Mouse (Mus musculus) spleen, postnatal 14 days (tissue): ENCODE results near the gene Aplnr.

Experiments used
- DNase-seq, 2 experiments: peaks; one replicate each; pipeline ENCODE4 v3.0.0; 2021 to 2022; ENCODE audit warnings: low spot score in 2 of 2

Gene Aplnr

DNA sequence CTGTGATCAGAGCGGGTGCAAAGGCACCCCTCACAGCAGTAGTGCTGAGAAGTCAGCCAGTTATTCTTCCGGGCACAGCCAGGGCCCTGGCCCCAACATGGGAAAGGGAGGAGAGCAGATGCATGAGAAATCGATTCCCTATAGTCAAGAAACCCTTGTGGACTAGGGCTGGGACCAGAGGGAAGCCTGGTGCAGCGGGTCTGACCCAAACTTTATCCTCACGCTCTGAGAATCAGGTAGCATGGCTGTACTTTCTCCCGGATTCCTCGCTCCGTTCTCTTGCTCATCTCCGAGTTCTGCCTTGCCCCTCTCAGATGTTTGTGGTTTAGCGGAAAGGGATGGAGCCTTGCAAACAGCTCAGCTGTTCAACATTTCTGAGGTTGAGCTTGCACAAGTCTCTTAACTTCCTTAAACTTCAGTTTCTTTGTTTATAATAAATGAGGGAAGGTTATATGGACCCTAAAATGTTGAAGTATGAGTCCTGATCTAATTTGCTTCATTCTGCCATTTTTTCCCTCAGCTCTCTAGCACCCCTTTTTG, 1.6 kb downstream of the Aplnr start:
- DNase-seq = no peak

DNA sequence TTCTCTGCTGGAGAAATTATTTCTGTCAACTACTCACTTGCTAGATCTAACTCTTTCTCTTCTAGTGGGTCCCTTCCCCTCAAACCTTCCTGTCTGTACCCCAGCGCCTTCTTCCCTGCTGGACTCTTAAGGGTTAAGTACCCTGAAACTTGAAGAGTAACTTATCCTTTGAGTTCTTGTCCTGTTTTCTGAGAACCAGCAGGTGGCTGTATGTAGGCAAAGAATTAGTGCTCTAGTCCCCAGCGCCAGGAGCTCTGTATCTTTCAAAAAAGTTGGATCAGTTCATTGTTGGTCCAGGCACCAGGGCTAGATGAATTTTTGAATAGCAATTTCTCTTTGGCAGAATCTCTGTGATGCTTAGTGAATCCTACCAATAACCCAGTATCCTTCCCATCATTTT, 2.1 kb downstream of the Aplnr start:
- DNase-seq = no peak

DNA sequence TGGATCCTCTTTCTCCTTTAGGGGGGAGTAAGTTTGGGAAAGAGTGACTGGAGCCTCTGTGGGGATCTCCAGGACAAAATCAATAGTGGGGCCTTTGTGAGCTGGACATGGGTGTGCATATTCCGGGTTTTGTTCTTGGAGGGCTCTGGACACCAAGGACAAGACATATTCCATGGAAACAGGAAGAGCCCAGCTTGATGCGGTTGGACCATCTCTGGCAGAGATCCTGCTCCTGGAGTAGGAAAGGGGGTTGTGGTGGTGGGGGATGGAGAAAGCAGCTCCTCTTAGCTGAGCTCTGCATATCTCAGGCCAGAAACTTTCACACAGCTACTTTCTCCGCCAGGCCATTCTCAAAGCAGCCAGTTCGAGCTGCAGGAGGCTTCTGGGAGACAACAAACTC, 3.4 kb downstream of the Aplnr start:
- DNase-seq = no peak

DNA sequence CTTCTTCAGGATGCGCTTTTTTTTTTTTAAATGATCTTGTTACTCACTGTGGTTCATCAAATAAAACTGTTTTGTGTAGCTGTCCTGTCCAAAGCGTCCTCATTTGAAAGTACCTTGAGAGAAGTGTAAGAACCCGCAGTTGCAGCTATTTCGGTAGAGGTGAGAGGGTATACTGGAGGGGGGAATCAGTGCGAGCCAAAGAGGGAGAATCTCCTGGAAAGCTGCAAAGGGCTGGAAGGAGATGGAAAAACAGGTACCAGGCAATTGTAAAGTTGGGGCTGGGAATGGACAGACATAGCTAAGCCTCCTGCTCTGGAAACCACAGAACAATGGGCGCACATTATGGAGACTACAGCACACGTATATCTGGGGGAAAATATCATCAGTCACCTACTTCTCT, 3.8 kb downstream of the Aplnr start:
- DNase-seq = no peak

DNA sequence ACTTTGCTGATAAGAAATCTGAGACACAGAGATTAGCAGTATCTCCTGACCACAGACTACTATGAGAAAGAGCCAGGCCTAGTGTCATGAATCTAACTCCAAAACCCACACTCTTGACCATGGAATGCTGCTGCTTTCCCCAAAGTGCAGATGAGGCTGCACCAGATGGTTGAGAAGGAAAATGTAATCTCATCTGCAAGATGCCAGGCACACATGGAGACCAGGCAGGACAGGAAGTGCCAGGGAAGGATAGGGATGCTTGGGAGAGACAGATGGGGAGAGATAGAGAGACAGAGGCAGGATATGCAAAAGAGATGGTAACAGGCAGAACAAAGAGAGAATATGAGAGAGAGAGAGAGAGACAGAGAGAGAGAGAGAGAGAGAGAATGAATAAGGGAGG, 4.8 kb downstream of the Aplnr start:
- no peak for DNase-seq

DNA sequence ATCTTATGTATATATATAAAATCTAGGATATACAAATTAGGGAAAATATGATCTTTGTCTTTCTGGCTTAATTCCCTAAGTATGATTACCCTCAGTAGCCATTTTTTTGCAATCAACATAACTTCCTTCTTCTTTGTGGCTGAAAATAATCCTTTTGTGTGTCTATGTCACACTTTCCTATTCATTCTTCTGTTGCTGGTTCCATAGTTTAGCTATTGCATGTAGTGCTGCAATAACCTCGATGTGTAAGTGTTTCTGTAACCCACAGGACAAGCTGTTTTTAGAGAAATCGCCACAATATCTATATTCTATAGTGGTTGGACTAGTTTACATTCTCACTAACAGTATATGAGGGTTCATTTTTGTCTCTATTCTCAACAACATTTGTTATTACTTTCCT, 8.9 kb downstream of the Aplnr start:
- DNase-seq = no peak

DNA sequence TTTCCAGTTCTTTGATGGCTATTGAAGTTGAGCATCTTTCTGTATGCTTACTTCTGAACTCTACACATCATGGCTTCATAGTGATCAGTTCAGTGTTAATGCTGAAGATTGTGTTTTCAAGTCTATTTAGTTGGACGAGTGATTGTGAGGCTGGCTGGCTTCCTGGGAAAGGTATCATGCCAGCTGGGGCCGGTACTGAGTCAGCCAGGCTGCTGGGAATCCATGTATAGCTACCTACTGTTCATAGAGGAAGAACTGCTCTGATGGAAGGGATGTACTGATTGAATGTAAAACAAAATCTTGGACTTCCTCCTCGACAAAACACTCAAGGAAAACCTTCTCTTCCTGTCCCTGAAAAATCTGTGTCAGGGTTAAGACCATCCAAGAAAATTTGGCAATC, 9.3 kb downstream of the Aplnr start:
- DNase-seq = no peak

DNA sequence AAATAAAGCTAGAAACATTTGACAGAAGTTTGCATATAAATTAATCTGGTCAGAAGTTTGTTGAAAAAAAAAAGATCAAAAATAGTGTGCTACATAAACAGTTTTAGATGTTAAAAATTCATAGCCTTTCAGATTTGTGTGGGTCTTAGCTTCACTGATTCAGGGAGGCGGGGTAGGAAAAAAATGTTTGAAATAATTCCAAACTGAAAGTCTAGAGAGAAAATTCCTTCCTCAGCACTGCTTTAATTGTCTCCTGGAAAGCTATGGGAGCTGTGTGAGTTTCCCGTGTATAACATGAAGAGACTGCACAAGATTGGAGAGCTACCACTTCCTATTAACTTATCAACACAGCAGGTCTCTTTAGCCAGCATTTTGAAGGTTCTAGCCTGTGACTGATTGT, 11.5 kb downstream of the Aplnr start:
- no peak for DNase-seq

DNA sequence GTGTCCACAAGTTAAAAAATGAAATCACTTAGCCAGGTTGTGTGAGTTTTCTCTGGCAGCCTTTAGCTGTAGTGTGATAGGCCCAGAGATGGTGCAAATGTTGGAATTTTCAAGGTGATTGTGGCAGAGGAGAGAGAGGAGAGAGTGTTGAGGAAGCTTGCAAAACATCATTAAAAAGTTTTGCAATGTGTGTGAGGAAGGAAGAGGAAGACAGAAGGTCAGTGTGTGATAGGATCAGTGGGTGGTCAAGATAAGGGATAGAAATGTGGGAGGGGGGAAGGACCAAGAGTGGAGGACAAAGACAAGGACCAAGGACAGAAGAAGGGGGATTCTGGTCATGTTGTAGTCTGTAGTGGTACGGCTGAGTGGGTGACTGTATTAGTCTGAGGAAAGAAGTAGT, 14.3 kb downstream of the Aplnr start:
- no peak for DNase-seq

DNA sequence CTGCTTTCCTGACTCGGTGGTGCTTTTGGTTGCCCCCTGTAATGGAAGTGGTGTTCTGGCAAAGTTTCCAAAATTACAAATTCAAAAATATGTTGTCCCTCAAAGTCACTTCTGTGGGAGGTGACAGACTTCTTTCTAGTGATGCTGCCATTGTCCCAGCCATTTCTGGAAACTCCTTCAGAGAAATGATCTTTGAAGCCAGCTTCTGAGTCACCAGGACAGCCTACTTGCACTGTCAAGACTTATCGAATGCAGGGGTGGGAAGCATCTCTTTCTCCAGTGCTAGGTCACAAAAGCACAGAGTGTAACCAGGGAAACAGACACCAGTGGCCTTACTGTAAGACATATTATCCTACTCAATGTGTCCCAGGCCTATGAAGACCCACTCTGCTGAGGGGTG, 15.2 kb downstream of the Aplnr start:
- no peak for DNase-seq

DNA sequence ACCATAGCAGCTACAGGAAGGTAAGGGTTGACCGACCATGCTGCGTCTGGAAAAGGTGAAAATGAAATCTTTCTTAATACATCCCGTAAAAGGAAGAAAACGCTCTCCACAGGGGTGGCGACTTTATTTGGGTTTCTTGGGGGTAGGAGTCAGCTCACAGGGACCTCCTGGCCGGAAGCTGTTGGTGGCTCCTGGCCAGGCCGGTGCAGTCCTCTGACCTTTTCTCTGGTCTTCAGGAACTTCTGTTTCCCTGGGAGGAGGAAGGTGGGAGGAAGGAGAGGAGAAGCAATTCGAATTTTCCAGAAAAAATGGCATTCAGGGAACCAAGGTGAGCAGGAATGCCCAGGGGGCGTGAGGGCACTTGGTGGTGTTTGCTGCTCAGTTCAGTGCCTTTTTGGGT, 19.3 kb downstream of the Aplnr start:
- no peak for DNase-seq

DNA sequence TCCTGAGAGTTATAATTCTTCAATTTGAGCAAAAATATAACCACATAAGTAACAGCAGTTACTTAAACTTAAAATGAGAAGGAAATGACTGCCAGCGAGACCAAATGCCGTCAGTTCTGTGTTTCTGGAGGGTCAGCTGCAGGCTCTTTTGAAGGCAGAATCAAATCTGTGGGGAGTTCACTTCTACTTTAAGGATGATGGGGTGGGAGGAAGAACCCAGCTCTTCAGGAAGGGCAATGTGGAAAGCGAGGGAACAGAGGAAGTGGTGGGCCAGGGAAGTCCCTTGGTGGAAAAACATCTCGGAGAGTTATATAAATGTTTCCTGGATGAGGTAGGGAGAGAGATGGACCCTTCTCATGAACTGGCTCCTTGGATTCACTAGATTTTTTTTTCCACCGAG, 20.1 kb downstream of the Aplnr start:
- no peak for DNase-seq

DNA sequence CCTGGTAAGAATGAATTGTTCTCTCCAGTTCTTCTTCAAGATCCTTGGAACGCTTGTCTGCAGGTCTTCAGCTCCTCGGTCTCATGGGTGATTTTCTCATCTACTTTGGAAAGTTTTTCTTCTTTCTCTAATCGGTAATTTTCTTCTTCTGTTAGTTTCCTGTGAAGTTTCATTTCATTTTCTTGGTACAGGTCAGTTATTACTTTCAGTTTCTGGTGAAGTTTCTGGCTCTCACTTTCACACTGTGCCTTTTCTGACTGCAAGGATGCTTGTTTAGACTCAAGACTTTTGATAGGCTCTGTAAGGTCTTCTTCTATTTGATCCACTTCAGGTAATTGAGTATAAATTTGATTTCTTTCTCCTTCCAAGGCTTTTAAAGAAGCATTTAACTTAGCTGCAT, 21.4 kb downstream of the Aplnr start:
- DNase-seq = no peak

DNA sequence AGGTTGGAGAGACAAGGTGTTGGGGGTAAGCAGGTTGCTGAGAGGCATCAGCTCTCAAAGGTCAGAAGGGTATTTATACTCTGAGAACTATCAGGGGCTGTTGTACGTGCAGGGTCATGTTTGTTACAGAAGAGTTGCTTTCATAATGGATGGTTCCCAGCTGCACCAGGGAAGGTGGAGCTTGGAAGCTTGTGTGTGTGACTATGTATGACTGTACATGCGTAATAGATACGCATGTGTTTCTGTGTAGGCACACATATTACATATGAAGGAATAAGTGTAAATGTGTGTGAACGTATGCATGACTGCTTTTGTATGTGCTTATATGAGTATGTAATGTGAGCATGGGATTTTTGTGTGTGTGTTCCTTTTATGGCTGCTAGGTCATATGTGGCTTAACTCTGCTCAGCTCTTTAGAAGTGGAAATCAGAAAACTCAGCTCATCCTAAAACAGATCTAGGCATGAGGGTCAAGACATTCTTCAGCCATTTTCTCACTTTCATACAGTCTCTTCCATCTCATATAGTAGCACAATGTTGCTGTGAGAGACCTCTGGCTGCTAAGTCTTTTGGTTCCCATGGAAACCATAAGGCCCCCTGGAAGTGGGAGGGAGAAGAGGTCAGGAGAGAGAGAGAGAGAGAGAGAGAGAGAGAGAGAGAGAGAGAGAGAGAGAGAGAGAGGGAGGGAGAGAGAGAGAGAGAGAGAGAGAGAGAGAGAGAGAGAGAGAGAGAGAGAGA, 25.0 kb downstream of the Aplnr start:
- no peak for DNase-seq

DNA sequence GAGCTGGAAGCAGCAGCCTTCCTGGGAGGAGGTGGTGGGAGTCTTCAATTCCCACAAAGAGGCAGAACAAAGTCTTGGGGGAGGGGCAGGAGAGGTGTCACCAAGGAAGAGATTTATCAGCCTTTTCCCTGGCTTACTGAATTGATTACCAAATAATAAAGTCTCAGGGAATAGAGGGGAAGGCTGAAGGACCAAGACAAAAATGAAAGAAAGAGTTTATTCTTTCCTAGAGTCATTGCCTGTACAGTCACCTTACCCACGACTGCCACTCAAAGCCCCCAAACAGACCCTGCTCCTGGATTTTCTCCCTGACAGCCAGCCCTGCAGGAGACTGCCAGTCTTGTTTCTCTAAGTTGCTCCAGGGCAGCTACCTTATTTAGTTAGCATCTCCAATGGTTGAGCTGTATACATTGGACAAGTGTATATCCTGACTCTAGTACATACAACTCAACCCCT, 25.6 kb downstream of the Aplnr start:
- DNase-seq = no peak

DNA sequence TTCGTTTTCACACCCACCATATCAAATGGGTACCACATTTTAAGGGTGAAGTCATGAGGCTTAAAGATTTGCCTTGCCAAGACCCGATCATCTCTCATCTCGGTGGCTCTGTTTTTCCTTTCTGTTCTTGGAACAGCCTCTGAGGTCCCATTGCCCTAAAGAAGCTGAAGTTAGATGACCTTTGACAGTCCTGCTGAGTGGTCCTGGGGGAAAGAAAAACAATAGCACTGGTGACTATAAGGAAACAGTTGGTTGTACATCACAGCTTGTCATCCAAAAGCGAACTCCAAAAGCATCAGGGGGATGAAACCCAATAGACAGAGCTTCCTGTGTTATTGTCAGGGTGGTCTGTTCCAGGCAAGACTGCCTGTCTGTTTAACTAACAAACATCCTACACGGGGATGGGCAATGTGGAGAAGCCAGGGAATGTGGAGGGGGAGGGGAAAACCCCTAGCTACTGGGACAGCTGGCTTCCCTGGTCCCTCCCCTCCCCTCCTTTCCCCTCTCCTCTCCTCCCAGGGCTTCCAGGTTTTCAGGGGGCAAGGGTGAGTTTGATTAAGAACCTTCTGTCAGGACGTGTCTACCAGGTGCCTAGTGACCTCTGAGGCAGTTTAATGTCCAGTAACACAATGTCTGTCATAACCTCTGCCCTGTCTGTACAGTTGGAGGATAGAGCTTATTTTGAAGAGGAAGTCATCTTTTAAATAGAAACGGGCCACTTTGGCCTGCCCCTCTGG, 27.5 kb downstream of the Aplnr start:
- DNase-seq = no peak

DNA sequence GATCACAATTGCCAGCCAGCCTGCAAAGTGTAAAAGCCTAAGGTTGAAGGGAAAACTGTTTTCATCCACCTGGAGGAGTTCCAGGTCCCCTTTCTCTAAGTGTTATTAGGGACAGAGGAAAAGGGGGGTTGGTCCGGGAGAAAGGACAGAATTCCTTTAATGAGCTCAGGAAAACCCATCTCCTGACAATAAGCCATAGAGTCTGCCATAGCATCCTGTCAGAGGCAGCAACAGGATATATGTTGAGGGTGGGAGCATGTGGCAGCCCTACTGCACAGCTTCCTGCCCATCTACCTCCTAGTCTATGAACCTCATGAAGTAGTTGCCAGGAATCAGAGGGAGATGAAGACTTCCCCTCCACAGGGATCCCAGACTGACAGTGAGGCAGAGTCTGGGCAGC, 31.6 kb downstream of the Aplnr start:
- no peak for DNase-seq

DNA sequence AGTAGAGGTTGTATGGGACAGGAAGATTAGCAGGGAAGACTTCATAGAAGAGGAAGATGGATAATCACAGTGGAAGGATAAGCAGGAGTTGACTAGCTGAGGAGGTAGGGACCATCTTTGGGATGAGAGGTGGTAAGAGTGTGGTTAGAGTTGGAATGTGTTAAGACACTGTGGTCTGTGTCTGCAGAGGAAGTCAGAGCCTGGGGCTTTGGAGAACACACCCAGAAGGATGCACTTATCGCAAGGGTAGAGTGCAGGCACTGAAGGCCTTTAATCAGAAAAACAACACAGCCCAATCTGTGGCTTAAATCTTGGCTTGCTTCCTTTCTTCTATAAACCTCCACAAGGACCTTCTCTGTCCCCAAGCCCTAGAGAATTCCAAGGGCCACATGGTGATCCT, 32.3 kb downstream of the Aplnr start:
- no peak for DNase-seq

DNA sequence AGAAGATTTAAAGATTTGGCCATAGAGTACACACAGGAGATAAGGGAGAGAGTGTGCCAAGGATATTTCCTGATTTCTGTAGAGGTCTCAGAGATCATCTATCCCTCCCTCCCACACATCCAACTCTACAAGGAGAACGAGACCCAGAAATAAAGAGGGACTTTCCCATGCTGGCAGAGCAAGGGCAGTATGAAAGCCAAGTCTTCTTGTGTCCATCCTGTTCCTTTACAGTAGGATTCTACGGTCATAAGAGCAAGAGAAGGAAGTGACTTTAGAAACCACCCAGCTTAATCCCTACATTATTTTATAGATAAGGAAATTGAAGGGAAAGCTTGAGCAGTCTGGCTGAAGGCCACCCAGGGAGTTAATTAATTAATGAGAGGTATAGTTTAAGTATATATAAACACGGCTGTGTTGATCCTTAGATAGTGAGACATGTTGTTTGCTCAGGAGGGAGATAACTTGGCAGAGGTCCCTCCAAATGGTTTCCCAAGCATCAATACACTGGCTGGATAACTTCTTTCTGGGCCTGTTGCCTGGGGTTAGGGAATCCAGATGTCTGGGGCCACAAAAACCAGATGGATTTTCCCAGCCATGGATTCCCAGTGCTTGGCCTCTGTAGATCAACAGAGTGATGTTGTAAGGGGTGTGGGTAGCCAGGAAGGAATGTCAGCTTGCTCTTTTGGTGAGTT, 36.2 kb downstream of the Aplnr start:
- no peak for DNase-seq

DNA sequence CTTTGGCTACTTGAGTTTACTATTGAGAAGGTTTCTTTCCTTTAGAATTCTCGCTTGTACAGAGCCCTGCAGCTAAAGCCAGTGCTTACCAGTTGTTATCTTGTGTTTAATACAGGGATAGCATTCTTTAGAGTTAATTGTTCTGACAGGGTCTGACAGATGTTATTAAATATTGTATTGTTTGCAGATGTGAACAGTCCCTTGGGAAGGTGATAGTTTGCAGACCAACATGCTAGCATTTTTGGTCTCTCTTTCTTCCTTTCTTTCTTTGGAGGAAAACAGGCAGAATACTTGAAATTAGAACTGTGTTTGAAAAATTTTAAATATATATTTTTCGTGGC, 36.7 kb downstream of the Aplnr start:
- no peak for DNase-seq

DNA sequence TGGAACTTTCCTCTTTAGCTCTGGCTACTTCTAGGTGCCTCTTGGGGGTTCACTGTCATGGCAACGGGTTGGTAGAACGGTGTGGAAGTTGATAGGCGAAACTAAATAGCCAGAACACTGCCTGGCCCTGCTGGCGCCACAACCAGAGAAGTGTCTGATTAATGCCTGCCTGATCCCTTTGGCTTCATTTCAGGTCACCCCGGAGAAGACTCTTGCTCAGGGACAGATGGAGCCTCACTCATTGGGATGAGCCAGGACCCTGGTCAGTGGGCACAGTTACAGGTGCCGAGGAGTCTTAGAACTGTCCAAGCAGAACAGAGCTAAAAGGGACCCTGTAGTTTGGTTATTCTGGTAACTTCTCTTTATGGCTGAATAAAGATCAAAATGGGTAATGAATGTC, 37.5 kb downstream of the Aplnr start:
- no peak for DNase-seq

DNA sequence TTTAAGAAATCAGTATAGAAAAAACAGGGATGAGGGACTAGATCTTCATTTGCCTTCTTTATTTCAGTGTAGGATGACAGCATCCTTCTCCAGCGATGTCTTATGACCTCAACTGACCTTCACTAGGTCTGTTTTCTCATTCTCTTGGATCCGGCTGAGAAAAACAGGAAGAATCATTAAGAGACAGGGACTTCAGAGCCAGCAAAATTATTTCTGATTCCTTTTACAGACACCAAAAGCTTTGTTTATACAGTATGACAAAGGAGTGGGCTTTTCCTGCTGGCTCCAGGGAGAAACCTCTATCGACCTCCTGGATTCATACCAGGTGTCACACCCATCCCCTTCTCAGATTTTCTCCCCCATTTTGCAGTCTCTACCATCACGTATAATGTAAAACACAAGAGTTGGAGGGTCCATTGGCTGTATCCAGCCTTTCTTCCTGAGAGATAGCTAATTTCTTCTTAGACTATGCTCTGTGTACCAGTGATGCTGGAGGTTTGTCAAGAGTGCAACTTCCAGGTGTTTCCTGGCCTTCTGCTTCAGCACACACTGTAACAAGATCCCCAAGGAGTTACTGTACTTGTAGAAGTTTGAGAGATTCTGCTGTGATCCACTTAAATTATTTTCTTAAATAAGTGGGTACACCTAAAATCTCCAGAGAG, 42.2 kb downstream of the Aplnr start:
- no peak for DNase-seq
